Mouse (Mus musculus) urinary bladder, adult 2 months (tissue): ENCODE data around the gene Ppcdc. TPM values are rescaled to one million over a fixed set of nuclear protein-coding genes. Genes with fewer than 3 reads are reported as not detected.
A peak's percentile ranks its signal among the peaks of the same experiment; 100 is the strongest.

Experiments
- DNase-seq: peaks from one replicate; pipeline ENCODE4 v3.0.0; 2022; ENCODE audit warnings: low spot score
- polyA plus RNA-seq: library from polyadenylated mRNA; depleted of rRNA; stranded (reverse); fragments of >200 nt; gene quantifications from 2 replicates; pipeline ENCODE4 v1.2.3, GENCODE M21; 2012; rRNA removed

The Ppcdc gene
- polyA plus RNA-seq: 47.1 and 75.2 TPM in 2 replicates

DNA sequence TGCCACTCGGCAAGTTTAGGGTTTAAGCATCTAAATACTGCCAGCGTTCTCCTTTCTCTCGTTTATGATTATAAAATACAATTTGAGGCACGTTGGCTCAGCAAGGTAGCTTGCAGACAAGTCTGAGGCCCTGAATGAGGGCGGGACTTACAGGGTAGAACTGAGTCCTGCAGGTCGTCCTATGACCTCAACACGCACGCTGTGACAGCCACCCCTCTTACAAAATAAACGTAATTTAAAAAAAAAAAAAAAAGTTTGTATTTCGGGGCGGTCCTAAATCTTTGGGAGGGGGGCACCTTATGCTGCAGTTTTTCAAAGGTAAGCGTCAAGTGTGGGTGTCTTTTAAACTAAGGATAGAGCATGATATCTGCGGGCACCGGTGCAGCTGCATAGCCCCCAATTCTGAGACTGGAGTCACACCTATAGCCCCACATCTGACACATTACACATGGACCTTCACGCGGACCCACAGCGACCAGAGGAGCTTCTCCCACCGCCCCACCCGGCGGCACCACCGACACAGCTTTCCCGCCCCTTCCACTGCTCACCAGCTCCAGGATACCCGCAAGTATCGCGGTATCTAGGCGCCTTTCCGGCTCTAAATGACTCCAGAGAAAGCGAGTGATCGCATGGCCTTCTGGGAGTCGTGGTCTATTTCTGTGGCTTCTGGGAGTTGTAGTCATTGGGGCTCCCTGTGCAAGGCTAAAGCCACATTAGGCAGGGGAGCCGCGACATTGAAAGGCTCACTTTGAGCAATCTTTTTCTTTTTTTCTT, at the start of gene Ppcdc:
Gene Ppcdc (minus strand): TSS at position 603 of the 774 bp plus-strand sequence.
- DNase-seq: peak; percentile 73

DNA sequence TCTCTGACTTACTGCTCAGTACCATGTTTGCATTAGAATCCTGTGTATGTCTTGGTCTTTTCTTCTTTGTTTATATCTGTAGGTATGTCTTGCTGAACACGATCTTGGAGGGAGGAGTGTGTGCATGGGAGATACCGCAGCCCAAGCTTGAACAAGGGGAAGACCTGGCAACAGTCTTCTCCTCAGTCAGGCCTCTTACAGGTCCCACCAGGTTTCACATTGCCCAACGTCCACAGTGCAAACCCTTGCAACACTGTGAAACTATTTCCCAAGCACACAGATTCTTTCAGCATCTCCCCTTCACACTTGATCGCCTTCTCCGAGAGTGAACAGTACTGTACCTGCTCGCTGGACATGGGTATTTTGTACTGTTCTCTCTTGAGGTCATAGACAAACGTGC, 47.9 kb upstream of the Ppcdc start:
- no peak for DNase-seq

- peak; percentile 47 for DNase-seq
These were observed 45.9 kb upstream of the Ppcdc start for GRCm38 (mm10) chr9:57485774-57486173.

DNA sequence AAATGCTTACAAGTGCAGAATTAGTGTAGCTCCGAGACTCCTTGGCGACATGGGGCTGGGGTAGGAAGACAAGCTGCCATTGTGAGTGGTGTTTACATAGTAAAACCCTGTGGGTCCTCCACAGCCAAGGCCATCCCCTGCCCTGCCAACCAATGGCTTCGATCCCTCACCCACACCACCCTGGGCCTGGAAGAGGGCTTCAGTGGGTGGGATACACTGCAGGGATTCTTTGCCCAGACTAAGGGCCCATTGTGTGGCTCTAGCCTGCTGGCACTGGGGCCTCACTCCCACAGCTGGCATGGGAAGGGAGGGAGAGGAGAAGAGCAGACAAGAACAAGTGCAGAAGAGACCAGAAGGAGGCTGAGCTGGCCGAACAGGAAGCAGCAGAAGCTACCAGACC, 29.0 kb upstream of the Ppcdc start:
- DNase-seq: no peak

- DNase-seq: peak; percentile 74
These were observed 28.1 kb upstream of the Ppcdc start, which contains the start of gene Scamp5 for GRCm38 (mm10) chr9:57467896-57468549. Scamp5 (minus strand) TSS chr9:57468060.

DNA sequence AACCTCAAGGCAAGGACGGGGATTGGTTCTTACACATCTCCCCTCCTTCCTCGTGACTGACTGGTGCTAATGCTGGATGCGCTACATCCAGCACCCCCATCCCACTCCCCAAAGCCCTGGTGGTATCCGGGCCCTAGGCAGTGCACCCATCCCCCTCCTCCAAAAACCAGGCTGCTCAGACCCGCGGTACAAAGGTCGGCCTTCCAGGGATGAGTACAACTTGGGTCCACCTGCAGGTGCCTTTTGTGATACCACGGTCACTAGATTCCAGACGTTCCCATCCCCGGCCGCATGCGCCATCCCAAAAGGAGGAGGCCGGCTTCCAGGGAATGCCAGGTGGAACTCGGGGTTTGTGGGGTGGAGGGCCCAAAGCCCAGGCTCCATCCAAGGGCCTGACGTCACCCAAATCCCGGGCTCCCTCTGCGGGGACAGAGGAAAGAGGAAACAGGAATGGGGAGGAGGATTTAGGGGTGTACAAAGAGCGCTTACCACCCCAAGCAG, 27.4 kb upstream of the Ppcdc start:
- peak; percentile 34 for DNase-seq

- DNase-seq: no peak
These were observed 26.2 kb upstream of the Ppcdc start for GRCm38 (mm10) chr9:57466101-57466500.

DNA sequence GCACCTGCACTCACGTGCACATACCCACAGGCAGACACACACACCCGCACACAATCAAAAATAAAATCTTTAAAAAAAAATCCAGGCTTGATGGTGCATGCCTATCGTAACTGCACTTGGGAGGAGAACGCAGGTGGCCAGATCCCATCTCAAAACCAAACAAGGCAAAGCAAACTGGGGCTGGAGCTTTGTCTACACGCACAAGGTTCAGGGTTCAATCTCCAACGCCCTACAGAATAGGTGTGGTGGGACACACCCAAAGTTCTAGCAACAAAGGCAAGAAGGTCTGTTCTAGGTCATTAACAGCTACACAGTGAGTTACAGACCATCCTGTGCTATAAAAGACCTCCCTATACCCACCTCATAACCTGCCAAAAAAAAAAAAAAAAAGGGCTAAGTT, 22.9 kb upstream of the Ppcdc start:
- DNase-seq: no peak

- no peak for DNase-seq
These were observed 19.8 kb upstream of the Ppcdc start for GRCm38 (mm10) chr9:57459707-57460106.

DNA sequence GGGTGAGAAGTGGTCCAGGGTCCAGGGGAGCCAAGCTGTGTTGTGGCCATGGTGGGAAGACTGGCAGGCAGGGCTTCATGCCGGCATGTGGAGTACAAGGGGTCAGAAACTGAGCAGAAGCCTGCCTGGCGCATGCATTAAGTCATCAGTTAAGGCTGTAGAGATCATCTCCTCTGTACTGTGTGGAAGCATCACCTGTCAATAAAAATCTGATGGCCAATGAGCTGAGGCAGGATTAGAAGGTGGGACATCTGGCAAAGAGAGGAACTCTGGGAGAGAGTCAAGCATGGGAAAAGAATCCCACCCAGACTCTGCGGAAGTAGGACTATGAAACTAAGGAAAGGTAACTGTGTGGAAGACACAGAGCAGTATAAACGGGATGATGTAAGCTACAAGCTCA, 13.6 kb upstream of the Ppcdc start:
- no peak for DNase-seq

- DNase-seq: no peak
These were observed 12.9 kb upstream of the Ppcdc start for GRCm38 (mm10) chr9:57452624-57453462.

DNA sequence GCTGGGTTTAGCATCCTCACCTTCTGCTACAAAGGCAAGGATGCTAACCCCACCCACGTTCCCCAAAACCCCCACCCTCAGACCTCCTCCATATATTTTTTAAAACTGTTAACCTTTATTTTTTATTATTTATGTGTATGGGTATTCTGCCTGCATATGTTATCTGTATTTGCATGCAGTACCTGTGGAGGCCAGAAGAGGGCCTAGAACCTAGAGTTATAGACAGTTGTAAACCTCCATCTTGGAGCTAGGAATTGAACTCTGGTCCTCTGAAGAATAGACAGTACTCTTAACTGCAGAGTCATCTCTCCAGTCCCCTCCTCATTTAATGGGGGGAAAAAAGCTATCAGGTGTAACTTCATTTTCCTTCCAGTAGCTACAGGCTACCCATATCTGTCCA, 9.8 kb upstream of the Ppcdc start:
- DNase-seq: no peak

DNA sequence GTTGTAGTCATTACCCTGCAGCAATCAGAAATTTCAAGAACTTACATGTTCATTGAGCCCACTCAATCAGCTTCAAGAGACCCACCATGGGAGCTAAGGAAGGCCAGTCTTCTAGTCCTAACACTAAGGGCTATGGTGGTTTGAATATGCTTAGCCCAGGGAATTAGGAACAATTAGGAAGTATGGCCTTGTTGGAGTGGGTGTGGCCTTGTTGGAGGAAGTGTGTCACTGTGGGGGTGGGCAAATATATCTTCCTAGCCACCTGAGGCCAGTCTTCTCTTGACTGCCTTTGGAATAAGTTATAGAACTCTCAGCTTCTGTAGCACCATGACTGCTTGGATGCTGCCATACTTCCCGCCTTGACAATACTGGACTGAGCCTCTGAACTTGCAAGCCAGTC, 696 bp upstream of the Ppcdc start:
- DNase-seq: no peak

DNA sequence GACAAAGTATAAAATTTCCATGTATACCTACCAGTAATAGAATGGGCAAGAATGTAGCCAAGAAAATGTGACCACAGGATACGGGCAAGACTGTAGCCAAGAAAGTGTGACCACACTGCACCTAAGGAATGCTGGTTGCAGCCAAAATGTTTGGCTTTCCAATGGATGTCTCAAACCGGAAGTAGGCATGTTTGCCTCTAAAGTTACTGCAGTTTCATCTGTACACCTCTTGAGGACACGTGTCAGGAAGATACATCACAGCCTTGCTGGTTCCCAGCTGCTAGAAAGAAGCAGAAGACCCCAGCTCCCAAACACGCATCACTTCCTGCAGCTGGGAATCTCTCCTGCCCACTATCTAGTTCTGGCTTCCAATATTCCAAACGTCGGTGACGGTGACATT, 841 bp downstream of the Ppcdc start:
- no peak for DNase-seq

- DNase-seq: no peak
These were observed 1.9 kb downstream of the Ppcdc start for GRCm38 (mm10) chr9:57437896-57438614.

DNA sequence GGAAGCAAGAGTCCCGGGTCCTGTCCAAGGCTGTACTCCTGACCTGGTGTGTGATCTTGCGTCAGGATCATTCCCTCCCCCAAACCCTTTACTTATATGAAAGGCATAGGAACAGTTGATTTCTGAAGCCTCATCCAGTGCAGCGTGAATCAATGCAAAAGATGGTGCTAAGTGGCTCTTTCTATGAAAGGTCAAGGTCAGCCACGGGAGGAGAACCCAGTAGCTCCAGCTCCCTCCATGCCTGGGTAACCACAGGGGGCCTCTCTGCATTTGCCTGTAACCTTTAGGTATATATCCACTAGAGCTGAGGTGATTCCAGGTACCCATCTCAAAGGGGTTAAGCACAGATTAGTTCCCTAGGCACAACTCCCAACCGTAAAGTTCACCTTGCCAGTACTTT, 3.8 kb downstream of the Ppcdc start:
- no peak for DNase-seq

GRCm38 (mm10) chr9:57434405-57435165, 5.3 kb downstream of the Ppcdc start:
- DNase-seq: no peak

GRCm38 (mm10) chr9:57433097-57434032, 6.6 kb downstream of the Ppcdc start:
- DNase-seq: peak; percentile 69

DNA sequence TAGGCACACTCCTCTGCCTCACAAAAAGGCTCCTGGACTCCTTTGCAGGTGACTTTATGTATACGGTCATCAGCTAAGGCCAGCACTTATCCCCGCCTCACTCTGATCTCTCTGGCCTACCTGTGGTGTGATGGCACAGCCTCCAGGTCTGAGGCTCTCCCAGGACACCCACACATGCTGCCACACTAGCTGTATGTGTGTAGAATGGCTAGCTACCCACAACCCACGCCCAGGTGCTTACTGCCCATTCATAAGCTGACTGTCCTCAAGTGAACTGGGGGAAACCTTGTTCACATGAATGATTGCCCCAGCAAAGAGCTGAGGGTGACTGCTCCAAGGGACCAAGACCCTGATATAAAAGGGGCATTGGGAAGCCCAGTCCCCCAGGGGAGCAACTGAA, 7.4 kb downstream of the Ppcdc start:
- no peak for DNase-seq

DNA sequence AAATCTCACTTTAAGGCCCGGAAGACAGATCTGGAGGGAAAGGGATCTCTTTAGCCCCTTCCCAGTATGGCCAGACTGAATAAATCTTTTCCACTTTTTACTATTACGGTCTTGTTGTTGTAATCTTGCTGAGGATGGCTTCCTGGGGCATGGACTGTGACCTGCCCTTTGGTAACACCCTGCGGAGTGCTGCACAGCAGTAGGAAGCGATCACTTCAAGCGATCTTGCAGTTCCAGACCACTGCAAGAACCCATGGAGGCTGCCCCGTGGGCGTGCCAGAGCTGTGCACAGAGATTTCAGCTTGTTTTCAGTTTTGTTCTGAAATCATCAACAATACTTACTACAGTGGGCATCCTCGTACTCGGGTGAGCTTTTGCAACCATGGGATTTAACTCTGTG, 8.7 kb downstream of the Ppcdc start:
- no peak for DNase-seq
